Mouse (Mus musculus) lung, postnatal 10 days (tissue): ENCODE results near the gene Rgs13.

Source experiments
- DNase-seq: peaks from one replicate; pipeline ENCODE4 v3.0.0; 2021

Rgs13 gene

GRCm38 (mm10) chr1:144177166-144177565 is at the start of gene Rgs13:
Rgs13 (minus strand) TSS chr1:144177372.
- no peak for DNase-seq

- no peak for DNase-seq
These were observed 38.1 kb upstream of the Rgs13 start for GRCm38 (mm10) chr1:144215230-144215629.

GRCm38 (mm10) chr1:144210912-144211311 is 33.7 kb upstream of the Rgs13 start:
- no peak for DNase-seq

- no peak for DNase-seq
These were observed 29.3 kb upstream of the Rgs13 start for GRCm38 (mm10) chr1:144206281-144207061.

GRCm38 (mm10) chr1:144204766-144205165 is 27.6 kb upstream of the Rgs13 start:
- no peak for DNase-seq

GRCm38 (mm10) chr1:144202939-144203338 is 25.8 kb upstream of the Rgs13 start:
- DNase-seq = no peak

- DNase-seq = no peak
These were observed 23.3 kb upstream of the Rgs13 start for GRCm38 (mm10) chr1:144200496-144200895.

- no peak for DNase-seq
These were observed 22.4 kb upstream of the Rgs13 start for GRCm38 (mm10) chr1:144199538-144199937.

- peak; percentile 57 for DNase-seq
These were observed 20.5 kb upstream of the Rgs13 start for GRCm38 (mm10) chr1:144197684-144198083.

- no peak for DNase-seq
These were observed 9.7 kb upstream of the Rgs13 start for GRCm38 (mm10) chr1:144186655-144187396.

- DNase-seq = no peak
These were observed 8.0 kb upstream of the Rgs13 start for GRCm38 (mm10) chr1:144184955-144185715.

GRCm38 (mm10) chr1:144183622-144184021 is 6.5 kb upstream of the Rgs13 start:
- no peak for DNase-seq

GRCm38 (mm10) chr1:144179559-144179958 is 2.4 kb upstream of the Rgs13 start:
- DNase-seq = no peak

GRCm38 (mm10) chr1:144178281-144178957 is 1.2 kb upstream of the Rgs13 start:
- no peak for DNase-seq

- DNase-seq = no peak
These were observed 448 bp upstream of the Rgs13 start for GRCm38 (mm10) chr1:144177620-144178019.

GRCm38 (mm10) chr1:144174760-144175159 is 2.4 kb downstream of the Rgs13 start:
- DNase-seq = no peak

GRCm38 (mm10) chr1:144173568-144174036 is 3.6 kb downstream of the Rgs13 start:
- no peak for DNase-seq

GRCm38 (mm10) chr1:144168921-144169320 is 8.3 kb downstream of the Rgs13 start:
- no peak for DNase-seq

GRCm38 (mm10) chr1:144167761-144168160 is 9.4 kb downstream of the Rgs13 start:
- no peak for DNase-seq

GRCm38 (mm10) chr1:144166897-144167296 is 10.3 kb downstream of the Rgs13 start:
- no peak for DNase-seq

GRCm38 (mm10) chr1:144166275-144166674 is 10.9 kb downstream of the Rgs13 start:
- no peak for DNase-seq

- DNase-seq = no peak
These were observed 24.6 kb downstream of the Rgs13 start for GRCm38 (mm10) chr1:144152526-144152925.

GRCm38 (mm10) chr1:144152184-144152525 is 25.0 kb downstream of the Rgs13 start:
- DNase-seq = no peak
